Mouse (Mus musculus): ENCODE results near the gene Gm14781. TPM values are rescaled to one million over a fixed set of nuclear protein-coding genes. Genes with fewer than 3 reads are reported as not detected.
"Not testable (repeated sequence)": the region's sequence is repeated elsewhere in the genome, so short reads cannot be mapped to it uniquely, and the experiment has no call there.

Gm14781 gene
- polyA plus RNA-seq (2012; rRNA removed) = 3.7 and 4.8 TPM in 2 replicates

DNA sequence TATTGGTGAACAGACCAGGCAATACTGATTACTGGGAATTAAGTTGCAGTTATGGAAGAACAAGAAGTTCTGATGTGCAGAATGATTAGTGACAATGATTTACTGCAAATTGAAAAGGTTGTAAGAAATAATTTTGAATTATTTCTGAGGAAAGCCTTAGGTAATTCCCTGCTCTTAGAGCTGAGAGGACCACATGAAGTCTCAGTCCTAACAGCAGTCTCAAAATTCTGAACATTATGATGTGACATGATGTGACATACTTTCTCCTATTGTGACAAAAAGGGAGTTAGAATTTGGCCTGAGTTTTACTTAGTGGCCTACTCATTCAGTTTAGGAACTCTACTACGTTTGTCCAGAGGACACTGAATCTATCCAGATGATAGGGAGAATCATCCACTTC is at the start of gene Gm14781:
Gene Gm14781 (plus strand): TSS at position 301 of the 400 bp plus-strand sequence.
- not testable (repeated sequence) for H3K4me1 ChIP-seq (ENCODE audit: control insufficient read depth, insufficient read depth, low read length); H3K27me3 ChIP-seq (ENCODE audit: control insufficient read depth, insufficient read depth, low read length); H3K4me3 ChIP-seq (ENCODE audit: control insufficient read depth, low read depth, low read length); H3K36me3 ChIP-seq (ENCODE audit: control insufficient read depth, insufficient read depth, low read length); H3K27ac ChIP-seq (ENCODE audit: control insufficient read depth, insufficient read depth, low read depth, low read length)

DNA sequence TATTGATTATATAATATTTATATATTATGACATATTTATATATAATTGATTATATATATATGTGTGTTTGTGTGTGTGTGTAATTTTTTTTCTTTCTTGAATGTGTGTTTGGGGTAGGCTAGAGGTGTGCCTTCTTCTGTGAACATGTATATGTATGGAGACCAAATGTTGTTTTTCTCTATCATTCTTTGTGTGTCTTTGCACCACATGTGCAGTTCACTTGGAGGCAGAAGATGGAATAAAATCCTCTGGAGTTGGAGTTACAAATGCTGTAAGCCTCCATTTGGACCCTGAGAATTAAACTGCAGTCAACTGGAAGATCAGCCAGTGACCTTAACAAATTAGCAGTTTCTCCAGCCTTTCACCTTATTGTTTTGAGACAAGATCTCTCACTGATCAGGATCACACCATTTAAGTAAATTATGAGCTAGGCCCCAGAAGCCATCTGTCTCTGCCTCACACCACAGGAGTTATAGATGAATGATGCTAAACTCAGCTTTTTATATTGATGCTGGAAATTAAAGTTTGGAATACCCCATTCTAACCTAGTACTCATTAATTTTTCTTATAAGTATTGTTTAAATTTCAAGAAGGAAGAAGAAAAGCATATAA is 23.1 kb downstream of the Gm14781 start:
- H3K4me1 ChIP-seq (ENCODE audit: control insufficient read depth, insufficient read depth, low read length); H3K27me3 ChIP-seq (ENCODE audit: control insufficient read depth, insufficient read depth, low read length); H3K27ac ChIP-seq (ENCODE audit: control insufficient read depth, insufficient read depth, low read depth, low read length); H3K4me3 ChIP-seq (ENCODE audit: control insufficient read depth, low read depth, low read length); H3K36me3 ChIP-seq (ENCODE audit: control insufficient read depth, insufficient read depth, low read length): not testable (repeated sequence)

Other genes with a start within 250 kb of the Gm14781 start
- 3.4 and 4.2 TPM in 2 replicates for gene Gm5072, start 239.7 kb upstream of the Gm14781 start, polyA plus RNA-seq (2012; rRNA removed)
- 3.4 and 4.2 TPM in 2 replicates for gene Gm8914, start 152.1 kb upstream of the Gm14781 start, polyA plus RNA-seq (2012; rRNA removed)
- 47.2 and 59.8 TPM in 2 replicates for gene 1700084M14Rik, start 56.3 kb upstream of the Gm14781 start, polyA plus RNA-seq (2012; rRNA removed)
- 2.9 and 4.0 TPM in 2 replicates for gene Mageb5, start 150.8 kb downstream of the Gm14781 start, polyA plus RNA-seq (2012; rRNA removed)